Mouse (Mus musculus) heart, embryonic 11.5 days (tissue): ENCODE results near the gene Cst13. TPM values are rescaled to one million over a fixed set of nuclear protein-coding genes. Genes with fewer than 3 reads are reported as not detected.

Experiments used
- ATAC-seq: fragments of 200-750 bp; cut with Nextera tagmentation; replicated peaks from 2 replicates; pipeline ENCODE4 v1.8.0; 2017; ENCODE audit warnings: moderate library complexity; ENCODE audit not compliant: insufficient number of reproducible peaks, low FRiP score, low TSS enrichment
- H3K27ac ChIP-seq: fragments of 300-500 bp; sonication (generic); 2 replicates; pipeline ENCODE4 v1.5.1; 2014; ENCODE audit warnings: mild to moderate bottlenecking, low read depth, low read length
- H3K27me3 ChIP-seq: fragments of 300-500 bp; sonication (generic); 2 replicates; pipeline ENCODE4 v1.6.1; 2014; ENCODE audit warnings: mild to moderate bottlenecking, low read length, mixed read lengths; ENCODE audit not compliant: control insufficient read depth, insufficient read depth
- H3K36me3 ChIP-seq: fragments of 300-500 bp; sonication (generic); 2 replicates; pipeline ENCODE4 v1.6.1; 2014; ENCODE audit warnings: mild to moderate bottlenecking, low read length, moderate library complexity, mixed read lengths; ENCODE audit not compliant: control insufficient read depth, insufficient read depth
- H3K4me1 ChIP-seq: fragments of 300-500 bp; sonication (generic); 2 replicates; pipeline ENCODE4 v1.6.1; 2014; ENCODE audit warnings: low read length; ENCODE audit not compliant: control insufficient read depth, insufficient read depth
- H3K4me2 ChIP-seq: fragments of 300-500 bp; sonication (generic); 2 replicates; pipeline ENCODE4 v1.6.1; 2014; ENCODE audit warnings: mild to moderate bottlenecking, moderate library complexity
- H3K4me3 ChIP-seq: fragments of 300-500 bp; sonication (generic); 2 replicates; pipeline ENCODE4 v1.5.1; 2014; ENCODE audit warnings: low read depth, low read length
- H3K9ac ChIP-seq: fragments of 300-500 bp; sonication (generic); 2 replicates; pipeline ENCODE4 v1.6.1; 2014; ENCODE audit warnings: mild to moderate bottlenecking, low read depth, low read length, moderate library complexity
- H3K9me3 ChIP-seq: fragments of 300-500 bp; sonication (generic); replicated peaks from 2 replicates; pipeline ENCODE4 v1.6.1; 2016; ENCODE audit warnings: low read length; ENCODE audit not compliant: control insufficient read depth
- WGBS: fragments of 180-500 bp; shearing (Covaris S2); extraction: QIAGEN DNeasy Blood & Tissue Kit; methylation state at CpG from one replicate; pipeline ENCODE4 v1.1.7; 2014; ENCODE audit not compliant: insufficient replicate concordance; 5-methylcytosine and 5-hydroxymethylcytosine counted together
- polyA plus RNA-seq: library from polyadenylated mRNA; unstranded; fragments of >200 nt; fragmentation: Nextera tagmentation; extraction: Ambion mirVana; gene quantifications from 2 replicates; pipeline ENCODE4 v1.2.1, GENCODE M21; 2014

Gene Cst13
- polyA plus RNA-seq, 1 experiment from 2014 or later: not detected

DNA sequence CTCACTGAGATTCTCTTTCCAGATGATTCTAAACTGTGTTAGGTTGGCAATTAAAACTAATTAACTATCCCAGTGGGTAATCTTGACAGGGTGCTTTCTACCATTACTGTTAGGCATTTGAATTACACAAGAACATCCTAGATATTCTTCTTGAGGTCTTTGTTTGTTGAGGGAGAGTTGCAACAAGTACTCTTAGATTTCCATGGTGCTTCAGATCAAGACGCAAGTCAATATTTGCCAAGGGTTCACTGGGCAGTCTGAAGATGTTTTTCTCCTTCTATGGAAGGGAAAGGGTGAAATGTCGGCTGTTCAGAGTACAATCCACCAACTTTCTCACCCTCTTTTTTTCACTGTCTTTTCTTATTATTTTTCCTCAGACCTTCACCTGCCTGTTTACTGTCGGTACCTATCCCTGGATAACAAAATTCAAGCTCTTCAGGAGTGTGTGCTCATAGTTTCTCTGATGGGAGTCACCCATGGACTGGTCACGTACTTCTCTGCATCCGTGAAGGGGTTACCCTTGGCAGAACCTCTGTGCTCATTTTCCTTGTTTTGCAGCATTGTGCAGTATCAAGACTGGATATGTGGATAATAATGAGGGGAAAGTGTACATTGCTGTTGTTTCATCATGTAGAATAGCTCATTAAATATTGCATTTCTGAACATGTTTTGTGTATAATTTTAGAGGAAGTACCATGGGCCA is 18.3 kb downstream of the Cst13 start:
- ATAC-seq: no peak
- no peaks in the 10 kb centered on the region for H3K36me3 ChIP-seq
- no peak overlapping the region for H3K4me2 ChIP-seq
- H3K4me1 ChIP-seq: no peaks in the 10 kb centered on the region
- 78% methylated on average over 5 of the region's 5 CpGs for WGBS
- H3K27me3 ChIP-seq: no peaks in the 10 kb centered on the region
- no peaks in the 10 kb centered on the region for H3K9me3 ChIP-seq
- H3K9ac ChIP-seq: no peak overlapping the region
- H3K27ac ChIP-seq: no peak overlapping the region
- no peak overlapping the region for H3K4me3 ChIP-seq

DNA sequence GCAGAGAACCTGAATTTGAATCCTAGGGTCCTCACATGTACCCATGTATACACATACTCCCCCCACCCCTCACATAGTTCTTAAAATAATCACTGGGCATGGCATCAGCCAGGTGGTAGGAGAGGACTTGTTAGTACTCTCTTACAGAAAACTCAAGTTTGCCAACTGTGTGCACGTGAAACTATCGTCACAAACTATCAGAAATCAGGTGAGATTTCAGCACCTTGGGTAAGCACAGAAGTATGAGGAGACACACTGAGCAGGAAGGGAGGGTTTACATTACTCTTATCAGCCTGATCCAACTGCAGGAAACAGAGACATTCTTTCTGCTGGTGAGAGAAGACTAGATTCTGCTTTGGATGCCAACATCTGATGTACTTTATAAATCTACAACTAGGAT is 19.3 kb downstream of the Cst13 start:
- no peaks in the 10 kb centered on the region for H3K36me3 ChIP-seq
- no peak overlapping the region for H3K4me3 ChIP-seq
- H3K27ac ChIP-seq: no peak overlapping the region
- H3K27me3 ChIP-seq: no peaks in the 10 kb centered on the region
- no peak for ATAC-seq
- no peak overlapping the region for H3K9ac ChIP-seq
- H3K4me1 ChIP-seq: no peaks in the 10 kb centered on the region
- H3K9me3 ChIP-seq: no peaks in the 10 kb centered on the region
- no peak overlapping the region for H3K4me2 ChIP-seq
- 47% methylated on average over 2 of the region's 2 CpGs for WGBS

DNA sequence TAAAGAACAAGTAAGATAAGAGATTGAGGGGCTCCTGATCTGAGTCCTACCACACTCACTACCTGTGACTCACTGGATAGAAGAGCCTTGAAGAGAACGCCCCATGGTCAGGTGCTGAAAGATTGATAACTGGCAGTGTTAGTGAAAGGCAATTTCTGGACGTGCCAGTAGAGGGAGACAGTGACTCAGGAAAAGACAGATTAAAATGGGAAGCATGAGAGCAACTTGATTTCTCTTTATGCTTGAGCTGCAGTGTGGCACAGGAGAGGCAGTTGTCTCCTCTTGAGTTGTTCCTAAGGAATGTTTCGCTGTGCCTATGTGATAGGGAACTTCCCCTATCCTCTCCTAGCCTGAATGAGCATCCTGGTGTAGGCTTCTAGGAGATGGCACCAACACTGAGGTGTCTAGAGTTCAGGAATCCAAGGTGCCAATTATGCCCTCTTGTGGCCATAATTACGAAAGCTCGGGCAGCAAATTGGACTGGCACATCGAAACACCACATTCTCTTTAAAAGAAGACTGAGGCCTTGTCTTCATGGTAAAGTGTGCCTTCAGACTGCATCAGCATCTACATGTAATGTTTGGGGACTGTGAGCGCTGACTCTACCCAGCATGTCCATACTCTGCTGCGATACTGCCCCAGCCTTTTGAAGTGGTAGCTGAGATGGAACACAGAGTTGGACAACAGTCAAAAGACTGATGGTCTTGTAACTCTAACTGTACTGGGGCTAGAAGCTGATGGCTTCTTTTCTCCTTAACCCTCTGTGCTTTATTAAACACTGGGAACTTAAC is 31.4 kb downstream of the Cst13 start:
- no peak overlapping the region for H3K4me3 ChIP-seq
- no peak overlapping the region for H3K27ac ChIP-seq
- H3K36me3 ChIP-seq: no peaks in the 10 kb centered on the region
- no peaks in the 10 kb centered on the region for H3K9me3 ChIP-seq
- no peaks in the 10 kb centered on the region for H3K27me3 ChIP-seq
- peak; percentile 57; the same call in 1 of the 2 replicates for ATAC-seq
- peak overlapping the region; percentile 25 for H3K4me2 ChIP-seq
- H3K9ac ChIP-seq: no peak overlapping the region
- WGBS: 40% methylated on average over 8 of the region's 8 CpGs
- H3K4me1 ChIP-seq: no peaks in the 10 kb centered on the region; the same call in 1 of the 2 replicates

DNA sequence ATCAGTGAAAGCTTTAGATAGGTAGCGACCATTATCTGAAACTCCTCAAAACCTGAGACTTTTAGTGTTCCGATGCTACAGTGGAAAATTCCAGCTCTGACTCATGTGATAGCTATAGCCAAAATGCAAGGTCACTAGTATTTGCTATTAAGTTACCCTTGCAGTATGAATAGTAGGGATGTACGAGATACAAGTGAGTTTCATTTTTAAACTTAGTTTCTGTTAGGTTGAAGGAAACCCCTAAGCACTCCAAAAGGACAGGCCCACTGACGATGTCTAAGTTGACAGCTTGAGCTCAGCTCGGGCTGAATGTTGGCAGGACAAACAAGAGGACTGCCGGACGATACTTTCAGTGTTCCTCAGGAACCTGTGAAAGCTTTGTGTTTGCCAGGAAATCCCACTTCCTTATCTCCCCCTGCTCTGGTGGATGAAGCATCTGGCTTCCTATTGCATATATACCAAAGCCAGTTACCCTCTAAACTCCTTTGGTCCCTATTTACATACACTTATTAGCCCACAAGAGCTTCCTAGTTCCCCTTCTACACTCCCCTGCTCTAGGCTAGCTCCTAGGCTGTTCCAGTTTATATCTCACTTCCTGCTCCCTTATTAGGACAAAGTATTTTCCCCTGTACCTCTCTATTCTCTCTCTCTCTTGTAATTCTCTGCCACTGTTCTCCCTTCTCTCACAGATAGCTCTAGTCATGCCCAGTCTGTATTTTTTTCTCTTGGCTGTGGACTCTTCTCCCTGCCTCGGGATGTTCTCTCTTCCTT is 36.9 kb downstream of the Cst13 start:
- Histone ChIP-seq H3K9me3 (no peaks in the 10 kb centered on the region), H3K4me2 (peak overlapping the region; percentile 21; the same call in 1 of the 2 replicates), H3K27me3 (no peaks in the 10 kb centered on the region), H3K36me3 (no peaks in the 10 kb centered on the region), H3K4me3 (no peak overlapping the region), H3K4me1 (peaks cover 7% of the 10 kb centered on the region; the same call in 1 of the 2 replicates), H3K27ac (no peak overlapping the region), H3K9ac (no peak overlapping the region)
- WGBS: 35% methylated on average over 8 of the region's 8 CpGs
- ATAC-seq: no peak

DNA sequence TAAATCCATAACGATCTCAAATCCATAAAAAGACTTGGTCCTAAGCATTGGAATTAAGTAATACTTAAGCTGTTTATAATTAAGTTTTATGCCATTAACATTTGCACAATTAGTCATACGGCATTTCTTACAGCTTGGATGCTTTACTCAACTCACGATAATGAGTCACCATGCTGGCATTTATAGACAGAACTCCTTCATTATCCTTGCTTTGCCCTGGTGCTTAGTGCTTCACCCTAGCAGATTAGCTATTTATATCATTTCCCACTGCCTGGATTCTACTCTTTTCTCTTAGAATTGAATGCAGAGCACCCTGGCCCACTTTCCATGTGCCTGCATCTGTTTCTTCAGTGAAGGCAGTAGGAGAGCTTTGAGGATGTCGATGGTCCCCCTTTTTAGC is 37.6 kb downstream of the Cst13 start:
- ATAC-seq: no peak
- no peak overlapping the region for H3K27ac ChIP-seq
- H3K36me3 ChIP-seq: no peaks in the 10 kb centered on the region
- 74% methylated on average over 4 of the region's 4 CpGs for WGBS
- H3K4me1 ChIP-seq: peaks cover 7% of the 10 kb centered on the region; the same call in 1 of the 2 replicates
- H3K4me3 ChIP-seq: no peak overlapping the region
- no peaks in the 10 kb centered on the region for H3K27me3 ChIP-seq
- H3K9me3 ChIP-seq: no peaks in the 10 kb centered on the region
- no peak overlapping the region for H3K9ac ChIP-seq
- no peak overlapping the region for H3K4me2 ChIP-seq

DNA sequence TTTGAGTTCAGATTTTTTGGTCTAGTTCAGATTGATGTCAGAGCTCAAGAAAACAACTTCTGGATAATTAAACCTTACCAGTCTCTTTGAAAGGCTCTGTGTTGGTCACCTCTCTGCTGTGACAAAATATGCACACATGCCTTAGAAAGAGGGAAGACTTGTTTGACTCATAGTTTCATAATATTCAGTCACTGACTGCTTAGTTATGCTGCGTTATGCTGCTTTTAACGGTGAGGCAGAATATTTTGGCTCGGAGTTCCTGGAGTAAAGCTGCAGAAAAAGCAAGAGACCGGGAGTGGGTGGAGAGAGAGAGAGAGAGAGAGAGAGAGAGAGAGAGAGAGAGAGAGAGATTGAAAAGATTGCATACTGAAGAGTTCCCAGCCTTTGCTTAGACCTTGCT is 41.1 kb downstream of the Cst13 start:
- ATAC-seq: no peak
- H3K4me2 ChIP-seq: no peak overlapping the region
- no peaks in the 10 kb centered on the region for H3K27me3 ChIP-seq
- peaks cover 11% of the 10 kb centered on the region for H3K4me1 ChIP-seq
- H3K27ac ChIP-seq: no peak overlapping the region
- H3K9me3 ChIP-seq: no peaks in the 10 kb centered on the region
- no peak overlapping the region for H3K9ac ChIP-seq
- 77% methylated on average over 4 of the region's 4 CpGs for WGBS
- no peak overlapping the region for H3K4me3 ChIP-seq
- H3K36me3 ChIP-seq: no peaks in the 10 kb centered on the region

DNA sequence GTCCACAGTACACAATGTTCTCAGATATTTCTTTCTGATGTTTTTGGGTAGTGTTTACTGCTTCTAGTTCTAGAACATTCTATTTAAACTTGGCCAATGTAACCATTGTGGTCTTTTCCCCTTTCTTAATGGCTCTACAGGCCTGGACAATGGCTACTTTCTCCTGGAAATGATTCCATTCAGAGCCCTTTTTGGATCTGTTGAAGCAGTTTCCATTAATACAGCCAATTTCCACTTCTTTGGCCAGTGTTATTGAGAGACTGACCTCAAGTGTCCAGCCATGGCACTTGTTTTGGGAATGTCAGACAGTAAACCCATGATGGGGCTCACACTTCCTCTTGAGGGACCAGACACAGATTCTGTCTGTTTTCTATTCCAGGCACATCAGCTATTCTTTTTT is 41.8 kb downstream of the Cst13 start:
- H3K36me3 ChIP-seq: no peaks in the 10 kb centered on the region
- H3K27me3 ChIP-seq: no peaks in the 10 kb centered on the region
- no peak for ATAC-seq
- H3K27ac ChIP-seq: no peak overlapping the region
- peaks cover 8% of the 10 kb centered on the region for H3K4me1 ChIP-seq
- H3K9me3 ChIP-seq: no peaks in the 10 kb centered on the region
- no peak overlapping the region for H3K9ac ChIP-seq
- H3K4me3 ChIP-seq: no peak overlapping the region
- no peak overlapping the region for H3K4me2 ChIP-seq

DNA sequence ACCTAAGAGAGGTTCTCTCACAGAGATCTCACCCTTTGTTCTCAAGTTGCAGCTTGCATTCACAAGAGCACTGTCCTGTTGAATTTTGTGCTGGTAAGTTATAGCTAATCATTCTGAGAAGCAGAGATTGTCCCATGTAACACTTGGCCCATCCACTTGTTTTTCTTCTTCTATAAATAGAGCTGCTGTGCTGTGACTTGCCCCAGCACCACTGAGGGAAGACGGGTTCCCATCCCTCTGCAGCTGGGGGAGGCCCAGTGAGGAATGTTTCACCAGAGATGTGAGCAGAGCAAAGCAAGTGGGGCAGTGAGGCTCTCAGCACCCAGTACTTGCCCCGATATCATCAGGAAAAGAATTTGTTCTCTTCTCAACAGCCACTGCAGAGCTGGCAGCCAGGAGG is 45.1 kb downstream of the Cst13 start, which contains the start of gene 9230104L09Rik:
Gene 9230104L09Rik, minus strand, starts transcription at position 73 of the 400 bp plus-strand sequence.
- H3K9ac ChIP-seq: no peak within 1 kb of the TSS
- H3K4me2 ChIP-seq: 0 out of 2 replicates have a peak within 1 kb of the TSS, but pooled peaks have one; percentile 2
- peak; percentile 67; the same call in 1 of the 2 replicates for ATAC-seq

More for the DNA sequence above, 45.1 kb downstream of the Cst13 start, which contains the start of gene 9230104L09Rik:
- Histone ChIP-seq H3K9me3 (no peaks in the 10 kb centered on the region), H3K27me3 (no peaks in the 10 kb centered on the region), H3K27ac (peak within 1 kb of the TSS; percentile 54), H3K4me1 (peaks cover 5% of the 10 kb centered on the region; the same call in 1 of the 2 replicates), H3K4me3 (no peak within 1 kb of the TSS), H3K36me3 (no peaks in the 10 kb centered on the region)
- WGBS: 18% methylated on average over 2 of the region's 2 CpGs
